Mouse (Mus musculus) embryonic facial prominence, embryonic 12.5 days (tissue): Measurements from ENCODE around the gene Eif2a. TPM values are rescaled to one million over a fixed set of nuclear protein-coding genes. Genes with fewer than 3 reads are reported as not detected.

ENCODE experiments used
- ATAC-seq: fragments of 200-750 bp; cut with Nextera tagmentation; 2 replicates; pipeline ENCODE4 v1.8.0; 2017; ENCODE audit not compliant: insufficient number of reproducible peaks, insufficient read depth, low FRiP score, low TSS enrichment
- H3K27ac ChIP-seq: fragments of 300-500 bp; sonication (generic); 2 replicates; pipeline ENCODE4 v1.5.1; 2016; ENCODE audit warnings: mild to moderate bottlenecking
- H3K27me3 ChIP-seq: fragments of 300-500 bp; sonication (generic); 2 replicates; pipeline ENCODE4 v1.6.1; 2016; ENCODE audit warnings: mild to moderate bottlenecking, moderate library complexity
- H3K36me3 ChIP-seq: fragments of 300-500 bp; sonication (generic); 2 replicates; pipeline ENCODE4 v1.6.1; 2016; ENCODE audit warnings: mild to moderate bottlenecking
- H3K4me1 ChIP-seq: fragments of 300-500 bp; sonication (generic); 2 replicates; pipeline ENCODE4 v1.6.1; 2016
- H3K4me2 ChIP-seq: fragments of 300-500 bp; sonication (generic); replicated peaks from 2 replicates; pipeline ENCODE4 v1.6.1; 2016; ENCODE audit warnings: mild to moderate bottlenecking, moderate library complexity
- H3K4me3 ChIP-seq: fragments of 300-500 bp; sonication (generic); 2 replicates; pipeline ENCODE4 v1.5.1; 2016; ENCODE audit warnings: mild to moderate bottlenecking
- H3K9ac ChIP-seq: fragments of 300-500 bp; sonication (generic); 2 replicates; pipeline ENCODE4 v1.6.1; 2016; ENCODE audit warnings: mild to moderate bottlenecking, moderate library complexity
- H3K9me3 ChIP-seq: fragments of 300-500 bp; sonication (generic); 2 replicates; pipeline ENCODE4 v1.6.1; 2016; ENCODE audit warnings: mild to moderate bottlenecking, moderate library complexity
- WGBS: fragments of 180-500 bp; shearing (Covaris S2); methylation state at CpG from one replicate; pipeline ENCODE4 v1.1.7; 2016; 5-methylcytosine and 5-hydroxymethylcytosine counted together
- polyA plus RNA-seq: library from polyadenylated mRNA; unstranded; fragments of >200 nt; fragmentation: Nextera tagmentation; extraction: Ambion mirVana; gene quantifications from 2 replicates; pipeline ENCODE4 v1.2.1, GENCODE M21; 2016

Eif2a gene
- polyA plus RNA-seq, 1 experiment from 2014 or later = 56.4 TPM

DNA sequence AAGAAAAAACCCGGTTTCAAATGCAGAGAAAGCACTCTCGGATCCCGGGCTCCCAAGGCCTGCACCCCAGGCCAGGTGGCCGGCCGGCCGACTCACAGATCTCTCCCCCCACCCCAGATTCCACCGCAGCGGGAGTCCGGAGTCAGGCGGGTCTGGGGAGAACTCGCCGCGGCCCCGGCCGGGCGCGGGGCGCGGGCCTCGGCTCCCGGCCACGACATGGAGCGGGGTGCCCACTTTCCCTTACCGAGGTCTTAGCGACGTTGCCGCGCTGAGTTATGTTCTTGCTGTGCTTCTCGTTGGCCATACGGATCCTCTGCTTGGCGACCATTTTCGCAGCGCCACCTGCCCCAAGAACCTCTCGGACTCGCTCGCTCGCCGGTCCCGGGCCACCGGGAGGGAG lies 455 bp upstream of the Eif2a start:
- Histone ChIP-seq H3K4me2 (peak overlapping the region; percentile 69), H3K27me3 (no peaks in the 10 kb centered on the region), H3K27ac (peak overlapping the region; percentile 90), H3K4me3 (peak overlapping the region; percentile 75), H3K9ac (peak overlapping the region; percentile 94), H3K4me1 (peaks cover 16% of the 10 kb centered on the region), H3K9me3 (no peaks in the 10 kb centered on the region), H3K36me3 (peaks cover 18% of the 10 kb centered on the region)
- ATAC-seq = no peak; the same call in 1 of the 2 replicates
- WGBS = under 1% methylated on average over 40 of the region's 40 CpGs

DNA sequence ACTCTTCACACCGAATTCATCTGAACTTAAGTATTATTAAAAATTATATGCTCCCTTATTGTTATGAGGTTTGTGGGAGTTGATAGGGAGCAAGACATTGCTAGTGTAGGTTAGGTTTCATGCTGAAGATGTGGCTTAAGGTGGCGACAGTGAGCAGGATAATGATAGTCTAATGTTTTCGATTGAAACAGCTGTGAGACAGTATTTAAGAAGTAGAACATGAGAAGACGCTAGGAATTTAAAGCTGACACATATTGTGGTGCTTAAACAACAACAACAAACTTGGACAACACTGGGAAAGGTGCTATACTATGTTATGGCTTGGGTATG lies 752 bp downstream of the Eif2a start:
- peaks cover 12% of the 10 kb centered on the region for H3K36me3 ChIP-seq
- 3% methylated on average over 4 of the region's 4 CpGs for WGBS
- ATAC-seq = no peak

DNA sequence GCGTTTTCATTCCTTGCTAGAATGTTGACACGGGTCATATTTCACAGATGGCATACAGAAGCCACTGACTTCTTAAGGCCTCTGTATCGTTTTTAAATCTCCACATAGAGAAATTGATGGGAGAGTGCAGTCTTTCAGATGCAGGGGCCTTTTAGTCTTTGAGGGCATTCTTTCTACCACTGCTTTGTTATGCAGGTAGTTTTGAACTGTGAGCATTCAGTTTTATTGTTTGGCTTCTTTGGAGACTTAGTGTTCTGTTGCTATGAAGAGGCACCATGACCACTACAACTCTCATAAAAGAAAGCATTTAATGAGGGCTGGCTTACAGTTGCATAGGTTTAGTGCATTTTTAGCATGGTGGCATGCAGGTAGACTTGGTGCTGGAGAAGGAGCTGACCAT lies 11.0 kb downstream of the Eif2a start:
- no peak for ATAC-seq
- 90% methylated on average over 3 of the region's 3 CpGs for WGBS
- no peak overlapping the region for H3K4me3 ChIP-seq
- no peaks in the 10 kb centered on the region for H3K27me3 ChIP-seq
- H3K36me3 ChIP-seq = peaks cover 33% of the 10 kb centered on the region
- H3K4me2 ChIP-seq = no peak overlapping the region
- no peaks in the 10 kb centered on the region for H3K9me3 ChIP-seq
- no peaks in the 10 kb centered on the region for H3K4me1 ChIP-seq
- H3K9ac ChIP-seq = no peak overlapping the region
- no peak overlapping the region for H3K27ac ChIP-seq

More for the DNA sequence above, 752 bp downstream of the Eif2a start:
- Histone ChIP-seq H3K4me1 (peaks cover 16% of the 10 kb centered on the region), H3K4me3 (peak overlapping the region; percentile 75), H3K27me3 (no peaks in the 10 kb centered on the region), H3K9me3 (no peaks in the 10 kb centered on the region), H3K27ac (no peak overlapping the region), H3K4me2 (peak overlapping the region; percentile 76), H3K9ac (peak overlapping the region; percentile 36)

DNA sequence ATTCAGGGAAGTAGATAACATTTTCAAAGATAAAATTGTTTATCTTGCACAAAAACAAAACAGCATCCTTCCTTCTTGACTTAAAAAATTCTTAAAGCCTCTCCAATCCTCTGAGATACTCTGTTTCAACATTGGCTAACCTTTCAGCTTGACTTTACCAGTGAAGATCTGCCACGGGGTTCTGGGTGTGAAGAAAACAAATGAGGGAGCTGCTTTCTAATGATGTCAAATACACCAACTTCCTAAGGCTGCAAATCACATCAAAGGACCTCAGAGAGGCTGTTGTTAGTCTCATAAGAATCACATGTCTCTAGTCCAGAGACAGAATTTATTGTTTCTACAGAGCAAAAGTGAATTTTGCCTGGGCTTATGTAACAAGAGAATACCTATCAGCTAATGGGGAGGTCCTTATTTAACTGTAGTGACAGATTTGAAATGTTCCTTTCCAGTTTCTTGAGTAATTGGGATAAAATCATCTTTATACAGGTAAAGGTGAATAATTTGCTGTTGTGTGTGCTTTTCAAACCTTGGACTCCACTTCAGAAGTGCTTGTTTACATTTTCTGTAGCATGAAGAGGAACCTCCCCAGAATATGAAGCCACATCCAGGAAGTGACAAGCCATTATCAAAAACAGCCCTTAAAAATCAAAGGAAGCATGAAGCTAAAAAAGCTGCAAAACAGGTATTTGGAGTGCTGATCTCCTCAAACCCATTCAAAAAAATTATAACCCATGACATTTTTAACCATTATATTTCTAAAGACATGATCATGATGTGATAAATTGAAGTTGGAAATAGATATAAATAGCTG lies 26.6 kb downstream of the Eif2a start:
- H3K9ac ChIP-seq = no peak overlapping the region
- 83% methylated on average over 1 of the region's 1 CpGs for WGBS
- H3K4me1 ChIP-seq = no peaks in the 10 kb centered on the region
- ATAC-seq = no peak
- no peak overlapping the region for H3K4me2 ChIP-seq
- no peak overlapping the region for H3K27ac ChIP-seq
- H3K4me3 ChIP-seq = no peak overlapping the region
- no peaks in the 10 kb centered on the region for H3K27me3 ChIP-seq
- H3K9me3 ChIP-seq = no peaks in the 10 kb centered on the region
- H3K36me3 ChIP-seq = peaks cover 70% of the 10 kb centered on the region

DNA sequence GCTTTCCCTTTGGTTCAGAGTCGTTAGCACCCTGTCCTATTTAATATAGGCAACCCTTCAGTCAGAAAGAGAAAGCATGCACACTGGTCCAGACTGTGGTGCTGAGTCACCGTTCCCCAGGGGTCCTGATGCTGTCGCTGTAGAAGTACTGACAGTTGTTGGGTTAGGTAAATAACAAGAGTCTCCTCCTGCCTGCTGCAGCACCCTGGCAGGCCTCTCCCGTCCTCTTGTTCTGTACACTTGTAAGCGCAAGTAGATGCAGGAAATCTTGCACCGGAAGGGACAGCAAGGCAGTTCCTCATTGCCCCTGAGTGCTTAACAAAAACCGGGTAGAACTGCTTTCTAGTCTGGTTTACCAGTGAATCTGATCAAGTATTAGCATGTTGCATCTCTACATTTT lies 31.0 kb downstream of the Eif2a start:
- H3K4me3 ChIP-seq = no peak overlapping the region
- peaks cover 50% of the 10 kb centered on the region for H3K36me3 ChIP-seq
- H3K9ac ChIP-seq = no peak overlapping the region
- 85% methylated on average over 7 of the region's 7 CpGs for WGBS
- no peak overlapping the region for H3K4me2 ChIP-seq
- H3K9me3 ChIP-seq = no peaks in the 10 kb centered on the region
- ATAC-seq = no peak
- no peaks in the 10 kb centered on the region for H3K27me3 ChIP-seq
- no peak overlapping the region for H3K27ac ChIP-seq
- no peaks in the 10 kb centered on the region for H3K4me1 ChIP-seq

DNA sequence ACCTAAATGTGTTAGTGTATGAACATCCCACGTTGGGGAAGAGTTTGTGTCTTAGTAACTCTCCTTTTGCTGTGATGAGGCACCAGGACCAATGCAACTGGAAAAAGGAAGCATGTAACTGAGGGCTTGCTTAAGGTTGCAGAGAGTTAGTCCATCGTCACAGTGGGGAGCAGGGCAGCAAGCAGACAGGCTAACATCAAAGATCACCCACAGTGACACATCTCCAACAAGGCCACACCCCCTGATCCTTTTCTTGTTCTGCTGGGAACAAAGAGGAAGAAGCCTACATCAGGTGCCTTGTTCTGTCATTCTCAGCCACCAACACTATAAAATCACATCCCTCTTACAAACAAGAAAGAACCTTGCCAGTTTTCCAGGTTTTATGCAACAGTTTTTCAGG lies 34.3 kb downstream of the Eif2a start:
- ATAC-seq = no peak
- H3K4me1 ChIP-seq = no peaks in the 10 kb centered on the region
- H3K4me3 ChIP-seq = no peak overlapping the region
- no peaks in the 10 kb centered on the region for H3K9me3 ChIP-seq
- H3K36me3 ChIP-seq = peaks cover 23% of the 10 kb centered on the region; the same call in 1 of the 2 replicates
- no peak overlapping the region for H3K4me2 ChIP-seq
- WGBS = 39% methylated on average over 2 of the region's 2 CpGs
- H3K27ac ChIP-seq = no peak overlapping the region
- H3K9ac ChIP-seq = no peak overlapping the region
- H3K27me3 ChIP-seq = no peaks in the 10 kb centered on the region

DNA sequence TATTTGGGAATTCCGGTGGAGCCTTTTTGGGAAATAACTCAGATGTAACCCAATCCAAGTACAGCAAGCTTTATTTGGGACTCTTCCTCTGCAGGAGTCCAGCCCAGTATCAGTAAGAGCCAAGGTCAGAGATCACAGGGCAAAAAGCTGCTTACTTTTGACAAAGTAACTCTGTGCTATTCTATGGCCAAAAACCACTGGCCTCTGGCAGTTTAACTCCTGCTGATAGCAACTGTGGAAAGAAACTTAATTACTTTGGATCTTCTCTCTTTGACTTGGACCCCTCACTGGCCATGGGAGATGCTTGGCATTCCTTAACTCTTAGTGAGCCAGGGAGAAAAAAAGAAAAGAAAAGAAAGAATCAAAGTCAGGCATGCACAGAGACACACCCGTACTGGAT lies 35.8 kb downstream of the Eif2a start:
- Histone ChIP-seq H3K27me3 (no peaks in the 10 kb centered on the region), H3K27ac (no peak overlapping the region), H3K4me3 (no peak overlapping the region), H3K4me1 (no peaks in the 10 kb centered on the region), H3K9ac (no peak overlapping the region), H3K36me3 (peaks cover 10% of the 10 kb centered on the region; the same call in 1 of the 2 replicates), H3K4me2 (no peak overlapping the region), H3K9me3 (no peaks in the 10 kb centered on the region)
- ATAC-seq = no peak
- 19% methylated on average over 2 of the region's 2 CpGs for WGBS

DNA sequence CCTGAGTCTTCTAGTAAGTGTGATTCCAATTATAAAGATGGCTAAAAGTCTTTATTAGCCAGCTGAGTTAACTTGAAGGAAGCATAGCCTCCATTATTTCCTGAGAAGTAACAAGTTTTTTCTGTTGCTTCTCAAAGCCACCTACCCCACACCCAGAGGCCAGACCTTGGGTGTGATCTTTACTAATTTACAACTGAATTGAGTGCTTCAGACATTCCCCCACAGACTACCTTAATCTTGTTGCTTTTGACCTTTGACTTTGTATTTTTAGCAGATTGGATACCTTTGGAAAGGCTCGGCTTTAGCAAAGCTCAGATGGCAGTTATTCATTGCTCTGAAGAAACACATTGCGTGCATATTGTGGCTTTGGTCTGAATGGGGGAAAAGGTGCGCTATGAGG lies 45.2 kb downstream of the Eif2a start:
- Histone ChIP-seq H3K36me3 (no peaks in the 10 kb centered on the region), H3K27me3 (no peaks in the 10 kb centered on the region), H3K9ac (no peak overlapping the region), H3K4me1 (no peaks in the 10 kb centered on the region), H3K4me2 (no peak overlapping the region), H3K4me3 (no peak overlapping the region), H3K9me3 (no peaks in the 10 kb centered on the region), H3K27ac (no peak overlapping the region)
- WGBS = 76% methylated on average over 3 of the region's 3 CpGs
- no peak for ATAC-seq

DNA sequence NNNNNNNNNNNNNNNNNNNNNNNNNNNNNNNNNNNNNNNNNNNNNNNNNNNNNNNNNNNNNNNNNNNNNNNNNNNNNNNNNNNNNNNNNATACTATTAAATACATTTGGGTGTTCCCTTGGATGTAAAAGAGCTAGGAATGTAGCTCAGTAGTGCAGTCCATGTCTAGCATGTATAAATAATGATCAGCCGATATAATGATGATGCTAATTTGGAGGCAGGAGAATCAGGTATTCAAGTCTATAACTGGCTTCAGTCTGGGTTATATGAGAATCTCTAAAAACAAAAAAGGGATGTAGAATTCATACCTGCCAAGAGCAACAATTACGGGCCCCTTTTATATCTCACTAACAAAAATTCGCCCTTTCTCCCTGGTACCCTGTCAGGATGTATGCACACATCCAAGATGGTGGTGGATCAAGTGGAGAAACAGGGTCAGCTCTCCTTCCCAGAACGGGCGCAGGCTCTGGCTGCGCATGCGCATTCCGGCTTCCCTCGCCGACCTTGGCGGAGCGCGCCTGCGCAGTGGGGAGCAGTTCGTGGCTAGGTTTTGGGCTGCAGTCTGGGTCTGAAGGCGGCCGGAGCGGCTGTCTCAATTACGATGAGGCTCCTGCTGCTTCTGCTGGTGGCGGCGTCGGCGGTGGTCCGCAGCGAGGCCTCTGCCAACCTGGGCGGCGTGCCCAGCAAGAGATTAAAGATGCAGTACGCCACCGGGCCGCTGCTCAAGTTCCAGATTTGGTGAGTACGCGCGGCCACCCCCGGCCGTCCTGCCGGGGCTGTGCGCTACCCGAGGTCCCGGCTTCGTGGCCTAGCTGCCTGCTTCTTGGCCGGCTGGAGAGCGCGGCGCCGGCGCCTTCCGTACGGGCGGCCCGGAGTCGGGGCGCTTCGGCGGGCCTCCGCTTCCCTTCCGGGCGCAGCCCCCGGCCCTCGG lies 50.8 kb downstream of the Eif2a start, which contains the start of gene Selenot:
TSS of gene Selenot (plus strand) at position 500 of the 930 bp plus-strand sequence.
- Histone ChIP-seq H3K4me1 (0 out of 2 replicates have a peak, but pooled peaks cover 3% of the 10 kb centered on the region), H3K4me3 (peak within 1 kb of the TSS; percentile 92), H3K9me3 (no peaks in the 10 kb centered on the region), H3K4me2 (peak within 1 kb of the TSS; percentile 57), H3K36me3 (peaks cover 9% of the 10 kb centered on the region; the same call in 1 of the 2 replicates), H3K27me3 (no peaks in the 10 kb centered on the region), H3K9ac (peak within 1 kb of the TSS; percentile 98), H3K27ac (peak within 1 kb of the TSS; percentile 100)
- WGBS = 2% methylated on average over 58 of the region's 59 CpGs
- ATAC-seq = peak; percentile 93

DNA sequence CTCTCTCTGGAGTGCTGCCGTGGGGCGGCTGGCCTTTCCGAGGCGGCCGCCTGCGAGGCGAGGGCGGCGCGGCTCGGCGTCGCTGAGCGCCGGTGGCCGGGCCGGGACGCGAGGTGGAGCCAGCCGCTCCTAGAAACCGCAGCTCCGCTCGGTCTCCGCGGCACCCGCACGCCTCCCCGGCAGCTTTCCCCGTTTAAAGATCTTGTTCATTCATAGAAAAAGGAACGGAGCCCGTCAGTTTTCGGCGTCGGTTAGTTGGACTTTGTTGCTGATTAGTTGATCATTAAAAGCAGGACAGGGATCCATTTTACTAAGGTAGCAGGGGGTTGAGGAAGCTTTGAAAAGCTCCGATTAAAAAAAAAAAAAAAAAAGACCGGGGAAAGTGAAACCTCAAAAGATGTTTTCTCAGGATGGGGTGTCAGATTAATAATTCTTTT lies 51.5 kb downstream of the Eif2a start:
- under 1% methylated on average over 36 of the region's 36 CpGs for WGBS
- H3K36me3 ChIP-seq = peaks cover 9% of the 10 kb centered on the region; the same call in 1 of the 2 replicates
- peak overlapping the region; percentile 98 for H3K9ac ChIP-seq
- peak overlapping the region; percentile 92 for H3K4me3 ChIP-seq
- H3K27ac ChIP-seq = peak overlapping the region; percentile 100
- H3K27me3 ChIP-seq = no peaks in the 10 kb centered on the region
- peak; percentile 82 for ATAC-seq
- no peaks in the 10 kb centered on the region for H3K9me3 ChIP-seq
- peak overlapping the region; percentile 57 for H3K4me2 ChIP-seq
- 0 out of 2 replicates have a peak, but pooled peaks cover 3% of the 10 kb centered on the region for H3K4me1 ChIP-seq

DNA sequence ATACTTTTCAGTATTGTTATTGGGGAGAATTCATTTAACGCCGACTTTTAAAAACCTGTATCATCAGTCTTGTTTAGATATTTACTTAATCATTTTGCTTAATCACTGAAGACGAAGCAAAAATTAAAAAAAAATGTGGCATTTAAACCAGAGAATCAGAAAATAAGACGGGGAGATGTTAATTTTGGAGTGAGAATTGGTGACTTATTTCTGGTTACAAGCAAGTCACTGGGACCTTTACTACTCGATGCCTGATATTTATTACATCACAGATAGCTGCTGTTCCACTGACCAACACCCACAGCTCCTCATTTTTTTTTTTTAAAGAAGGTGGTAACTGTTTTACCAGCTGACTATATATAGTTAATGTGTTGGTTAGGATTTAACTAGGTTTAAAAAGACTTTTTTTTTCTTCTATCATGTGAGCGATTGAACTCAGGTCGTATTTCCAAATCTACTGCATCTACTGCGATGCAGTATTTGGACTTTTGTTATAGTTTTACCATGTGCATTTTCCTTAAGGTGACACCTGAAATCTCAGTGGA lies 52.0 kb downstream of the Eif2a start:
- 0 out of 2 replicates have a peak, but pooled peaks cover 6% of the 10 kb centered on the region for H3K4me1 ChIP-seq
- H3K4me3 ChIP-seq = peak overlapping the region; percentile 92
- H3K4me2 ChIP-seq = peak overlapping the region; percentile 57
- H3K36me3 ChIP-seq = peaks cover 9% of the 10 kb centered on the region; the same call in 1 of the 2 replicates
- WGBS = 20% methylated on average over 8 of the region's 8 CpGs
- no peak for ATAC-seq
- H3K9me3 ChIP-seq = no peaks in the 10 kb centered on the region
- H3K27ac ChIP-seq = no peak overlapping the region; the same call in 1 of the 2 replicates
- peak overlapping the region; percentile 98 for H3K9ac ChIP-seq
- no peaks in the 10 kb centered on the region for H3K27me3 ChIP-seq
